Mouse (Mus musculus) C2C12 (cell line): ENCODE measurements at regions not wholly inside any gene's neighbourhood (a gene's known extent, or its start where the extent isn't known, plus 50 kb on each side); places are given as distances from the start of the nearest gene placed in this dataset.

Experiments
- H3K27me3 ChIP-seq: one replicate; pipeline ENCODE4 v1.6.1; 2011; ENCODE audit not compliant: control insufficient read depth, insufficient read depth, insufficient read length
- H3K36me3 ChIP-seq: one replicate; pipeline ENCODE4 v1.6.1; 2011; ENCODE audit not compliant: control insufficient read depth, insufficient read depth
- H3K4me3 ChIP-seq: one replicate; pipeline ENCODE4 v1.5.1; 2011; ENCODE audit warnings: mild to moderate bottlenecking, control low read depth; ENCODE audit not compliant: poor library complexity, insufficient read depth, severe bottlenecking
- H3K79me2 ChIP-seq: one replicate; pipeline ENCODE4 v1.6.1; 2011; ENCODE audit not compliant: control insufficient read depth, insufficient read depth
- H3K79me3 ChIP-seq: one replicate; pipeline ENCODE4 v1.6.1; 2011; ENCODE audit warnings: low read depth, control low read depth
- H3ac ChIP-seq: one replicate; pipeline ENCODE3; 2011; ENCODE audit warnings: low read depth; ENCODE audit not compliant: control insufficient read depth, insufficient read length
- CEBPB ChIP-seq: IDR thresholded peaks from one replicate; pipeline ENCODE4 v1.6.1; 2011; ENCODE audit warnings: low read depth, mild to moderate bottlenecking, control low read depth, moderate library complexity
- CTCF ChIP-seq: IDR thresholded peaks from one replicate; pipeline ENCODE4 v1.5.1; 2011; ENCODE audit not compliant: control insufficient read depth, insufficient read depth, insufficient read length
- FOSL1 ChIP-seq: IDR thresholded peaks from one replicate; pipeline ENCODE4 v1.8.0; 2011; ENCODE audit warnings: mild to moderate bottlenecking, low read length; ENCODE audit not compliant: poor library complexity, insufficient read depth, severe bottlenecking
- MAX ChIP-seq: IDR thresholded peaks from one replicate; pipeline ENCODE4 v1.6.1; 2011; ENCODE audit warnings: mild to moderate bottlenecking, control low read depth
- MYOD1 ChIP-seq: IDR thresholded peaks from one replicate; pipeline ENCODE4 v1.6.1; 2011; ENCODE audit warnings: low read depth; ENCODE audit not compliant: control insufficient read depth, insufficient read length
- MYOG ChIP-seq: IDR thresholded peaks from one replicate; pipeline ENCODE4 v1.6.1; 2011; ENCODE audit not compliant: control insufficient read depth, insufficient read length; ENCODE audit errors: extremely low read depth
- USF1 ChIP-seq: IDR thresholded peaks from one replicate; pipeline ENCODE4 v1.6.1; 2011; ENCODE audit warnings: low read depth, mild to moderate bottlenecking, control low read depth, moderate library complexity

DNA sequence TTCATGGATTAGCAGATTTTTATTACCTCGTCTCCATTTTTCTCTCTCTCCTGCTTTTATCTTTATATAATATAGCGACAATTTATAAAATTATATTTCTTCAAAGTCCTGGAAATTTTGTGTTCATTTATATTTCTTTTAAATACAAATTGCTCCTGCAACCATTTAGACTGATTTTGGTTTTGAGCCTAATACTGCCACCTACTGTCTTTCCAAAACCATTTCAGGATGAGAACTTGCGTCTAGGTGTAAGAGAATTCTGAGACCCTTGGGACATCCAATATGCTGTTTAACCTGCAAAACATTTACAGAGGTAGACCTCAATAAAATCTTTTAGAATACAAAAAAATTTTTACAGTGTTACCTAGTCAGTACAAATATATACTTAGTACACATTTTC, 158.1 kb downstream of the Gm6377 start:
- Histone ChIP-seq H3ac (no peak overlapping the region), H3K27me3 (no peaks in the 10 kb centered on the region), H3K79me3 (no peaks in the 10 kb centered on the region), H3K4me3 (no peak overlapping the region), H3K36me3 (no peaks in the 10 kb centered on the region), H3K79me2 (no peaks in the 10 kb centered on the region)
- TF ChIP-seq MYOG (no peak), CTCF (no peak), CEBPB (no peak), MAX (no peak), USF1 (no peak), FOSL1 (no peak), MYOD1 (no peak)

DNA sequence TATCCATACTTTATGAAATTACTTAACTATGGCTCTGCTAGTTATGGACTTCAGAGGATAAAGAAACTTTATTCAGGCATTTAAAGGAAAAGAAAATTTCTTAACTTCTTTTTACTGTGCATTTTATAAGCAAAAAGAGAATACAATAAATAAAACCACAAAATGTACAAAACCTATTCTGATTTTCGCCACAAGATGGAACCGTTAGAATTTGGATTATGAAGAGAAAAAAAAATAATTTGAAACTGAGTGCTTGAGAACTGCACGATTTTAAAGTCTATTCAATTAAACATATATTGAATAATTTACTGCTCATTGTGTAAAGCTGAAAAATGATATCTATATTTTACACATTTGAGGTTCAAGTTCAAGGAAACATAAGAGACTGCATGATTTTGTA, 196.4 kb downstream of the Gm6377 start:
- H3K79me2 ChIP-seq = no peaks in the 10 kb centered on the region
- H3K27me3 ChIP-seq = no peaks in the 10 kb centered on the region
- H3K4me3 ChIP-seq = no peak overlapping the region
- no peaks in the 10 kb centered on the region for H3K79me3 ChIP-seq
- no peak overlapping the region for H3ac ChIP-seq
- no peak for TF ChIP-seq CTCF
- no peak for TF ChIP-seq MYOD1
- no peak for TF ChIP-seq FOSL1
- no peak for TF ChIP-seq MYOG
- TF ChIP-seq CEBPB = no peak
- no peak for TF ChIP-seq USF1
- TF ChIP-seq MAX = no peak
- H3K36me3 ChIP-seq = no peaks in the 10 kb centered on the region

DNA sequence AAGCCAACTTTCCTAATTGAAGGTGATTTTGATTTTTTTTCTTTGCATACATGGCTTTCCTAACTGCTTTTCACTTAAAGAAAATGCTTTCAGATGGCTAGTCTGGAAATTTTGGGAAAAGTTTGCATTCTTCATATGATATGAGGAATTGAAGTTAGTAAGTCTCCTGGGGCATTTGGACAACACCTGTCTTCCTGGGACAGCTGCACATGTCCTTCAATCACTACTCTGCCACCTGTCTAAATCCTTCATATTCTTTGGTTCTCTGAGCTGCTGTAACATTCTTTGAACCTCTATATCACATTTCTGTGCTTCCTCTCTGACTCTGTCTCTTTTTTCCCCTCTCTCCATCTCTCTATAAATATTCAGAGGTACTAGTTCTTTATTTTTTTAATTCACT, 246.4 kb downstream of the Gm6377 start:
- TF ChIP-seq USF1 (no peak), MYOD1 (peak; percentile 68)
- Histone ChIP-seq H3K79me2 (no peaks in the 10 kb centered on the region), H3K36me3 (no peaks in the 10 kb centered on the region), H3K4me3 (no peak overlapping the region), H3K79me3 (no peaks in the 10 kb centered on the region), H3ac (no peak overlapping the region), H3K27me3 (no peaks in the 10 kb centered on the region)
